ENCODE assay signal across 8 mouse cellular contexts in genomic region chr17:34030861-34031326, GRCm38 (mm10). TPM values are rescaled to one million over a fixed set of nuclear protein-coding genes. Genes with fewer than 3 reads are reported as not detected.
DNase-seq lines count a peak whose midpoint lies in the region; ATAC-seq and TF ChIP-seq lines count a peak whose summit lies in the region.

No protein-coding gene starts in this region.

- H3K9ac ChIP-seq in heart, embryonic 12.5 days: peak overlapping the region; percentile 94
- peak overlapping the region; percentile 95 for H3K9ac ChIP-seq in embryonic facial prominence, embryonic 13.5 days
- peak overlapping the region; percentile 86 for H3K9ac ChIP-seq in intestine, postnatal 0 days (ENCODE audit: low read depth, low read length)
- peak overlapping the region; percentile 93 for H3K9ac ChIP-seq in neural tube, embryonic 15.5 days (replicated peaks)

- H3K9me3 ChIP-seq in heart, embryonic 12.5 days (replicated peaks): no peaks in the 10 kb centered on the region
- no peaks in the 10 kb centered on the region for H3K9me3 ChIP-seq in embryonic facial prominence, embryonic 13.5 days
- no peaks in the 10 kb centered on the region for H3K9me3 ChIP-seq in intestine, postnatal 0 days (ENCODE audit: control insufficient read depth)
- H3K9me3 ChIP-seq in neural tube, embryonic 15.5 days (replicated peaks): no peaks in the 10 kb centered on the region

- peak overlapping the region; percentile 92 for H3K4me2 ChIP-seq in heart, embryonic 12.5 days
- H3K4me2 ChIP-seq in embryonic facial prominence, embryonic 13.5 days: peak overlapping the region; percentile 99
- H3K4me2 ChIP-seq in intestine, postnatal 0 days (replicated peaks; ENCODE audit: low read depth): peak overlapping the region; percentile 87
- peak overlapping the region; percentile 98 for H3K4me2 ChIP-seq in neural tube, embryonic 15.5 days

- WGBS in heart, embryonic 12.5 days: 5% methylated on average over 20 of the region's 20 CpGs
- WGBS in embryonic facial prominence, embryonic 13.5 days: 5% methylated on average over 20 of the region's 20 CpGs
- whole genome bisulfite sequencing in intestine, postnatal 0 days: 1% methylated on average over 20 of the region's 20 CpGs
- WGBS in neural tube, embryonic 15.5 days: 7% methylated on average over 20 of the region's 20 CpGs

- no peak for DNase-seq in heart, adult 9 months (ENCODE audit: low spot score in 2 of 2)
- DNase-seq in Muller cell, postnatal 12 days (ENCODE audit: inconsistent ontology term): no peak
- no peak for DNase-seq in cerebellum, postnatal 14 days

- peak; percentile 1; the same call in 1 of the 2 replicates for ATAC-seq in heart, embryonic 12.5 days (ENCODE audit: insufficient number of reproducible peaks, low FRiP score)
- no peak for ATAC-seq in embryonic facial prominence, embryonic 13.5 days (ENCODE audit: insufficient number of reproducible peaks, insufficient read depth, low FRiP score, low TSS enrichment, low read depth)
- peak; percentile 2; the same call in 1 of the 2 replicates for ATAC-seq in intestine, postnatal 0 days
- no peak for ATAC-seq in neural tube, embryonic 15.5 days (ENCODE audit: low FRiP score)

- H3K79me2 ChIP-seq in C2C12 (ENCODE audit: control insufficient read depth, insufficient read depth): peaks cover 57% of the 10 kb centered on the region

- H3K27ac ChIP-seq in heart, embryonic 12.5 days (ENCODE audit: poor library complexity, severe bottlenecking): peak overlapping the region; percentile 94
- H3K27ac ChIP-seq in embryonic facial prominence, embryonic 13.5 days: peak overlapping the region; percentile 96
- peak overlapping the region; percentile 94 for H3K27ac ChIP-seq in intestine, postnatal 0 days (ENCODE audit: low read depth, low read length)
- peak overlapping the region; percentile 100 for H3K27ac ChIP-seq in neural tube, embryonic 15.5 days (replicated peaks)

- H3K27me3 ChIP-seq in heart, embryonic 12.5 days (replicated peaks): no peaks in the 10 kb centered on the region
- no peaks in the 10 kb centered on the region for H3K27me3 ChIP-seq in C2C12 (ENCODE audit: control insufficient read depth, insufficient read depth, insufficient read length)
- no peaks in the 10 kb centered on the region; the same call in 1 of the 2 replicates for H3K27me3 ChIP-seq in embryonic facial prominence, embryonic 13.5 days
- no peaks in the 10 kb centered on the region for H3K27me3 ChIP-seq in intestine, postnatal 0 days (replicated peaks; ENCODE audit: control insufficient read depth, insufficient read depth, low read length)
- no peaks in the 10 kb centered on the region for H3K27me3 ChIP-seq in neural tube, embryonic 15.5 days (replicated peaks)

- H3K36me3 ChIP-seq in heart, embryonic 12.5 days: peaks cover 42% of the 10 kb centered on the region
- H3K36me3 ChIP-seq in C2C12 (ENCODE audit: control insufficient read depth, insufficient read depth): peaks cover 30% of the 10 kb centered on the region
- H3K36me3 ChIP-seq in embryonic facial prominence, embryonic 13.5 days: peaks cover 44% of the 10 kb centered on the region
- H3K36me3 ChIP-seq in intestine, postnatal 0 days (ENCODE audit: control insufficient read depth, insufficient read depth): peaks cover 29% of the 10 kb centered on the region
- peaks cover 30% of the 10 kb centered on the region for H3K36me3 ChIP-seq in neural tube, embryonic 15.5 days

- TF ChIP-seq CTCF in C2C12 (IDR thresholded peaks at IDR 0.05; ENCODE audit: control insufficient read depth, insufficient read depth, insufficient read length): no peak
- peak; percentile 42 for TF ChIP-seq CTCF in intestine, postnatal 0 days (IDR thresholded peaks at IDR 0.05; ENCODE audit: low read depth)

- H3K4me3 ChIP-seq in heart, embryonic 12.5 days: peak overlapping the region; percentile 92
- peak overlapping the region; percentile 96 for H3K4me3 ChIP-seq in C2C12 (ENCODE audit: insufficient read depth, poor library complexity, severe bottlenecking)
- peak overlapping the region; percentile 89 for H3K4me3 ChIP-seq in embryonic facial prominence, embryonic 13.5 days
- peak overlapping the region; percentile 70 for H3K4me3 ChIP-seq in intestine, postnatal 0 days (ENCODE audit: low read depth, low read length)
- H3K4me3 ChIP-seq in neural tube, embryonic 15.5 days (replicated peaks): peak overlapping the region; percentile 85

- H3K4me1 ChIP-seq in heart, embryonic 12.5 days (replicated peaks): peaks cover 61% of the 10 kb centered on the region
- H3K4me1 ChIP-seq in embryonic facial prominence, embryonic 13.5 days: peaks cover 60% of the 10 kb centered on the region
- peaks cover 17% of the 10 kb centered on the region; the same call in 1 of the 2 replicates for H3K4me1 ChIP-seq in intestine, postnatal 0 days (replicated peaks; ENCODE audit: control insufficient read depth, insufficient read depth, low read length)
- H3K4me1 ChIP-seq in neural tube, embryonic 15.5 days: peaks cover 69% of the 10 kb centered on the region

- peaks cover 32% of the 10 kb centered on the region for H3K79me3 ChIP-seq in C2C12 (ENCODE audit: low read depth)

- peak overlapping the region; percentile 97 for H3ac ChIP-seq in C2C12 (ENCODE audit: control insufficient read depth, insufficient read length, low read depth)

TF ChIP-seq in C2C12, 6 proteins besides CTCF, POLR2A, EP300 and RAD21:
- TF ChIP-seq CEBPB (IDR thresholded peaks at IDR 0.05; ENCODE audit: low read depth): no peak
- no peak for TF ChIP-seq USF1 (IDR thresholded peaks at IDR 0.05; ENCODE audit: low read depth)
- no peak for TF ChIP-seq MAX (IDR thresholded peaks at IDR 0.05)
- TF ChIP-seq FOSL1 (IDR thresholded peaks at IDR 0.05; ENCODE audit: insufficient read depth, low read length, poor library complexity, severe bottlenecking): no peak
- TF ChIP-seq MYOD1 (IDR thresholded peaks at IDR 0.05; ENCODE audit: control insufficient read depth, insufficient read length, low read depth): no peak
- no peak for TF ChIP-seq MYOG (IDR thresholded peaks at IDR 0.05; ENCODE audit: control insufficient read depth, extremely low read depth, insufficient read length)

RNA-seq across cellular contexts. Expression of gene Slc39a7, which starts 0.6 kb away (rescaled TPM):
- 128 and 130 TPM in 2 replicates for polyA plus RNA-seq in heart, embryonic 12.5 days (2016; fragmentation: Nextera tagmentation; extraction: Ambion mirVana)
- polyA plus RNA-seq in C2C12 (2012; fragmentation: generic; extraction: Trizol): 175 TPM
- 201 and 212 TPM in 2 replicates for polyA plus RNA-seq in embryonic facial prominence, embryonic 13.5 days (2015; fragmentation: Nextera tagmentation; extraction: Ambion mirVana)
- 99.1 and 99.5 TPM in 2 replicates for polyA plus RNA-seq in intestine, postnatal 0 days (2015; fragmentation: Nextera tagmentation; extraction: Ambion mirVana)
- 167 and 170 TPM in 2 replicates for polyA plus RNA-seq in neural tube, embryonic 15.5 days (2015; fragmentation: Nextera tagmentation; extraction: Ambion mirVana)

RNA-seq across cellular contexts. Expression of gene Rxrb, which starts 0.7 kb away (rescaled TPM):
- polyA plus RNA-seq in heart, embryonic 12.5 days (2016; fragmentation: Nextera tagmentation; extraction: Ambion mirVana): 34.7 and 36.9 TPM in 2 replicates
- polyA plus RNA-seq in C2C12 (2012; fragmentation: generic; extraction: Trizol): 39.0 TPM
- 53.4 and 56.4 TPM in 2 replicates for polyA plus RNA-seq in embryonic facial prominence, embryonic 13.5 days (2015; fragmentation: Nextera tagmentation; extraction: Ambion mirVana)
- 19.5 and 22.1 TPM in 2 replicates for polyA plus RNA-seq in intestine, postnatal 0 days (2015; fragmentation: Nextera tagmentation; extraction: Ambion mirVana)
- 54.4 and 57.7 TPM in 2 replicates for polyA plus RNA-seq in neural tube, embryonic 15.5 days (2015; fragmentation: Nextera tagmentation; extraction: Ambion mirVana)

RNA-seq across cellular contexts. Expression of gene H2-Ke6, which starts 3.0 kb away (rescaled TPM):
- 46.7 and 48.0 TPM in 2 replicates for polyA plus RNA-seq in heart, embryonic 12.5 days (2016; fragmentation: Nextera tagmentation; extraction: Ambion mirVana)
- 17.6 TPM for polyA plus RNA-seq in C2C12 (2012; fragmentation: generic; extraction: Trizol)
- polyA plus RNA-seq in embryonic facial prominence, embryonic 13.5 days (2015; fragmentation: Nextera tagmentation; extraction: Ambion mirVana): 57.4 and 58.8 TPM in 2 replicates
- polyA plus RNA-seq in intestine, postnatal 0 days (2015; fragmentation: Nextera tagmentation; extraction: Ambion mirVana): 59.8 and 67.1 TPM in 2 replicates
- 68.4 and 71.4 TPM in 2 replicates for polyA plus RNA-seq in neural tube, embryonic 15.5 days (2015; fragmentation: Nextera tagmentation; extraction: Ambion mirVana)

RNA-seq across cellular contexts. Expression of gene Ring1, which starts 6.4 kb away (rescaled TPM):
- polyA plus RNA-seq in heart, embryonic 12.5 days (2016; fragmentation: Nextera tagmentation; extraction: Ambion mirVana): 14.9 and 16.5 TPM in 2 replicates
- 26.8 TPM for polyA plus RNA-seq in C2C12 (2012; fragmentation: generic; extraction: Trizol)
- polyA plus RNA-seq in embryonic facial prominence, embryonic 13.5 days (2015; fragmentation: Nextera tagmentation; extraction: Ambion mirVana): 17.1 and 22.3 TPM in 2 replicates
- polyA plus RNA-seq in intestine, postnatal 0 days (2015; fragmentation: Nextera tagmentation; extraction: Ambion mirVana): 9.1 and 10.1 TPM in 2 replicates
- polyA plus RNA-seq in neural tube, embryonic 15.5 days (2015; fragmentation: Nextera tagmentation; extraction: Ambion mirVana): 21.9 and 24.4 TPM in 2 replicates

RNA-seq across cellular contexts. Expression of gene Col11a2, which starts 8.3 kb away (rescaled TPM):
- 0.48 and 0.83 TPM in 2 replicates for polyA plus RNA-seq in heart, embryonic 12.5 days (2016; fragmentation: Nextera tagmentation; extraction: Ambion mirVana)
- polyA plus RNA-seq in C2C12 (2012; fragmentation: generic; extraction: Trizol): 0.77 TPM
- 23.7 and 26.5 TPM in 2 replicates for polyA plus RNA-seq in embryonic facial prominence, embryonic 13.5 days (2015; fragmentation: Nextera tagmentation; extraction: Ambion mirVana)
- 0.13 and 0.21 TPM in 2 replicates for polyA plus RNA-seq in intestine, postnatal 0 days (2015; fragmentation: Nextera tagmentation; extraction: Ambion mirVana)
- polyA plus RNA-seq in neural tube, embryonic 15.5 days (2015; fragmentation: Nextera tagmentation; extraction: Ambion mirVana): 8.3 and 9.4 TPM in 2 replicates

Comparison
In these comparisons a context has a peak if more than half of its experiments do, and no peak if none do; other contexts are left out.
1. ATAC-seq: peak in heart, embryonic 12.5 days (single experiment) and intestine, postnatal 0 days (single experiment); none in embryonic facial prominence, embryonic 13.5 days (single experiment) and neural tube, embryonic 15.5 days (single experiment).
2. Peak in every context shown above with its lines, with median percentiles within 50 percentile points of each other: H3K27ac ChIP-seq, H3K4me2 ChIP-seq, H3K4me3 ChIP-seq and H3K9ac ChIP-seq.